Mouse (Mus musculus) liver, postnatal 0 days (tissue): Measurements from ENCODE around the gene Trim3.

Source experiments
- CTCF ChIP-seq: sonication (generic); IDR thresholded peaks from 2 replicates; pipeline ENCODE4 v1.5.1; 2016; ENCODE audit warnings: antibody characterized with exemption, low read depth
- EP300 ChIP-seq: IDR thresholded peaks from 2 replicates; pipeline ENCODE4 v1.6.1; 2016; ENCODE audit warnings: antibody characterized with exemption, low read depth, mild to moderate bottlenecking

DNA sequence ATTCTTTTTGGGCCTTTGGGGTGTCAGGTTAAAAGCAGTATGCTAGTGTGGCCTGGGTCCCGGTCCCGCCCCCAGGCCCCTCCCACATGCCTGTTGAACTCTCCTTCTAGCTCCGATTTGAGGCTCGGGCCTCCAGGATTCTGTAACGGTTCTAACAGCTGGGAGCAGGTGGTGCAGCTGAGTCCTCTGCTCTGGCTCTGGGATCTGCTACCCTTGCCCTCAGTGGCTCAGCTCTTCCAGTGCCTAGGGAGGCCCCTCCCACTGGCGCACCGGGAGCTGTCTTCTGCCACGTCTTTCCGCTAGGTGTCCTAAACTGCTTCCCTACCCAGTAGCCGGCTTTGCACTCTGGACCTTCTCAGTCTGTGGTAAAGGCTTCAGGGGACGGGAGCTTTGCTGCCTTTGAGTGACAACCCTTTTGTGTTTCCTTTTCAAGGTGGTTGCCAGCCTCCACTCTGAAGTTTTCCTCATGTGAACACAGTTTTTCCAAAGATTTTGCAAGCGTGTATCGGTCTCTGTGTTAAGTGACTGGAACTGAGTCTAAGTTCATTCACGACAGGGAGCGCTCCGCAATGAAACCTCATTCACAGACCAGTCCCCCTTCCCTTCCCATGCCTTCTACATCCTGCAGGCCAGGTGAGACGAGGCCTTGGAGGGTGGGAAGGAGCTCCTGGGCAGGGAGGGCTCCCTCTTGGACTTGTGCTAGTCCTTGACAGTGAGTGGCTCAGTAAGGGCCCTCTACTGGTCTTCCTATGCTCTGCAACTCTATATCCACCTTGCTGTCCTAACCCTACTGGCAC, 17.5 kb upstream of the Trim3 start, which contains the start of gene Dnhd1:
- TF ChIP-seq EP300: no peak
- peak; percentile 67 for TF ChIP-seq CTCF
